Mouse (Mus musculus): ENCODE measurements at regions not wholly inside any gene's neighbourhood (a gene's known extent, or its start where the extent isn't known, plus 50 kb on each side); places are given as distances from the start of the nearest gene placed in this dataset.

GRCm38 (mm10) chr15:72331262-72331661 is 1503.1 kb upstream of the Gm6569 start:
- TF ChIP-seq POLR2A (IDR thresholded peaks at IDR 0.05; ENCODE audit: control insufficient read depth, extremely low read depth, insufficient read depth, low read length, poor library complexity) (no peak), CTCF (IDR thresholded peaks at IDR 0.05; ENCODE audit: borderline replicate concordance, control insufficient read depth, extremely low read depth, insufficient read depth, low read length, poor library complexity) (no peak)
